In the genomic region with DNA sequence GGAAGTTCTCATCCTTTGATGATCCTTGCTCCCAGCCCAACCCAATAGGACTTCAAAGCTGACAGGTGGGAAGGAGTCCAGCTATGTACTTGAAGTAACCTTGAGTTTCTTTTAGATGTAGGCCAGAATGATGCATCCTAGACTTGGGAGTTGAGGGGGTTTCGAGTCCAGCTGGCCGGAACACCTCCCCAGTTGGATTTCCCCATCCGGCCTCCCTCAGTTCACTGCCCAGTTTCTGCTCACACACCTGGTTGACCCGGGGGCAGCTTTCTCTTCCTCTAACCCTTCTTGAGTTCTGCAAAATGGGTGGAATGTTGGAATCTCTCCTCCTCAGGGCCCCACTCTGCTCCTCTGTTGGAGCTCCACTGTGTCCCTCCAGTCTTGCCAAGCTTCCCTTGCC, we compare ENCODE assay signal across 16 mouse cellular contexts.
"Had no signal": no experiment of that assay in that cellular context is flagged by ENCODE, and none has a peak within 500 bp of the region (broad histone marks: within the 10 kb centered on the region; RNA-seq: fewer than 3 reads in every experiment).

No protein-coding gene starts in this region.

- H3K4me3 ChIP-seq: neural tube, embryonic 13.5 days; neural tube, embryonic 15.5 days; stomach, embryonic 15.5 days had no signal

- H3K4me2 ChIP-seq: neural tube, embryonic 13.5 days; neural tube, embryonic 15.5 days; stomach, embryonic 15.5 days had no signal

- H3K27ac ChIP-seq: neural tube, embryonic 13.5 days; neural tube, embryonic 15.5 days; stomach, embryonic 15.5 days; stomach, postnatal 0 days had no signal

- DNase-seq: retina, postnatal 1 day; right cerebral cortex, adult 18-20 months; right cerebral cortex, postnatal 14 days; right cerebral cortex, postnatal 25 days; right cerebral cortex, postnatal 4 days; spleen, adult 18-20 months; thymus, adult 18-20 months; thymus, adult 2 months; thymus, postnatal 14 days; thymus, postnatal 25 days; thymus, postnatal 36 days; thymus, postnatal 4 days had no signal

- H3K9me3 ChIP-seq: neural tube, embryonic 13.5 days; neural tube, embryonic 15.5 days; stomach, embryonic 15.5 days had no signal

- H3K9ac ChIP-seq: neural tube, embryonic 13.5 days; neural tube, embryonic 15.5 days; stomach, embryonic 15.5 days had no signal

- H3K27me3 ChIP-seq: neural tube, embryonic 13.5 days; neural tube, embryonic 15.5 days; stomach, embryonic 15.5 days had no signal

- H3K4me1 ChIP-seq: neural tube, embryonic 13.5 days; stomach, embryonic 15.5 days had no signal
